Mouse (Mus musculus) heart, adult 2 months (tissue): ENCODE results near the gene Hif3a. TPM values are rescaled to one million over a fixed set of nuclear protein-coding genes. Genes with fewer than 3 reads are reported as not detected.

Source experiments
- DNase-seq, 2 experiments: peaks; one replicate each; pipeline ENCODE4 v3.0.0; 2021
- H3K27ac ChIP-seq: fragments of 200-600 bp; 2 replicates; pipeline ENCODE4 v1.8.1; 2022
- H3K27me3 ChIP-seq: fragments of 200-500 bp; 2 replicates; pipeline ENCODE4 v1.6.1; 2012; ENCODE audit warnings: mild to moderate bottlenecking, low read length, inconsistent platforms, mixed read lengths; ENCODE audit not compliant: control insufficient read depth, insufficient read depth
- H3K36me3 ChIP-seq: fragments of 200-500 bp; 2 replicates; pipeline ENCODE4 v1.6.1; 2012; ENCODE audit warnings: low read length, inconsistent platforms; ENCODE audit not compliant: control insufficient read depth, insufficient read depth
- H3K4me1 ChIP-seq: fragments of 200-500 bp; 2 replicates; pipeline ENCODE4 v1.6.1; 2011; ENCODE audit warnings: low read length; ENCODE audit not compliant: control insufficient read depth, insufficient read depth
- H3K4me3 ChIP-seq: fragments of 200-600 bp; 2 replicates; pipeline ENCODE4 v1.8.1; 2022
- H3K79me2 ChIP-seq: fragments of 200-500 bp; replicated peaks from 2 replicates; pipeline ENCODE4 v1.6.1; 2012; ENCODE audit warnings: mild to moderate bottlenecking, inconsistent platforms, low read length, moderate library complexity, mixed read lengths; ENCODE audit not compliant: control insufficient read depth, insufficient read depth
- H3K9ac ChIP-seq: fragments of 200-500 bp; 2 replicates; pipeline ENCODE4 v1.6.1; 2012; ENCODE audit warnings: low read depth, mild to moderate bottlenecking, control low read depth, inconsistent platforms, low read length, mixed read lengths
- CTCF ChIP-seq: fragments of 200-600 bp; IDR thresholded peaks from 2 replicates; pipeline ENCODE4 v1.8.1; 2022; ENCODE audit warnings: antibody characterized with exemption, mild to moderate bottlenecking, moderate library complexity
- EP300 ChIP-seq: fragments of 200-500 bp; IDR thresholded peaks from 2 replicates; pipeline ENCODE4 v1.6.1; 2011; ENCODE audit warnings: low read depth, low read length, control low read depth; ENCODE audit not compliant: insufficient read depth
- POLR2A ChIP-seq: fragments of 200-500 bp; IDR thresholded peaks from 2 replicates; pipeline ENCODE4 v1.6.1; 2011; ENCODE audit warnings: mild to moderate bottlenecking, low read depth, low read length, control low read depth; ENCODE audit not compliant: insufficient read depth
- WGBS: fragments of 180-500 bp; shearing (Covaris S2); methylation state at CpG from one replicate; pipeline ENCODE4 v1.1.7; 2018; 5-methylcytosine and 5-hydroxymethylcytosine counted together
- intact Hi-C: fragments of 180-260 bp; cut with DNase I; formaldehyde crosslinking; loops from one replicate; pipeline ENCODE4 v1.15.1; 2025
- polyA plus RNA-seq: library from polyadenylated mRNA; depleted of rRNA; stranded (reverse); fragments of >200 nt; gene quantifications from 2 replicates; pipeline ENCODE4 v1.2.3, GENCODE M21; 2012
- total RNA-seq, 2 experiments: library from RNA; stranded (reverse); gene quantifications; 2 replicates each; pipeline ENCODE4 v1.2.3; 2021

The Hif3a gene
- total and polyA plus RNA-seq, 3 experiments: 1.9 to 3.0 (median 2.5) TPM

DNA sequence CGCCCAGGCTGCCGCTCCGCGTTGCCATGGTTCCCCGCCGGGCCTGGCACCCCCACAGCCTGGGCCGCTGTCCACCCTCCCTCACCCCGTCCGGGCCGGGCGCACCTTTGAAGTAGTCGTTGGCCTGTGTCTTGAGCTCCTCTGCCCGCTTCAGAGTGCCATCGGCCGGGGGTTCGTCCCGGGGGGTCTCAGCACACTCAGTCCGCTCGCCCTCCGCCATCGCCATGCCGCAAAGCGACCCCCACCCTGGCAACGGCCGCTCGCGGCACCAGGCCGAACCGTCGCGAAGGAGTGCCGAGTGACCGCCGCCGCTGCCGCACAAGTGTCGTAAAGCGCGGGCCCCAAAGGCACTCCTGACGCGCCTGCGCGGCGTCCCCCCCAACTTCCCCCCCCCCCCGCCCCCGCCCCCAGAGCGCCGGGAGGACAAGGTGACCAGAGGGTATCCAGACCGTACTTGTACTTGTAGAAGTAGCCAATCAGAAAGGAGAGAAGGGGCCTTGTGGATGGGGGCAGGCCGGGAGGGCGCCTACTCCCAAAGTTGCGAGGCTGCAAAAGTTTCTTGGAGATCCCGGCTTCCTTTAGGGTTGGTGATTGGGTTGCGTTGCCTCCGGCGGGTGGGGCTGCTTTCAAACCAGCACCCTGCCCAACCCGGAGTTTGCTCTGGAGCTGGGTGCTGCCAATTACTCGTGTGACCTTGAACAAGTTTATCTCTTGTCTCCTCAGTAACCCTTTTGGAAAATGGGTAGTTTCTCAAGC, 34.5 kb downstream of the Hif3a start, which contains the start of gene Ppp5c:
TSS of gene Ppp5c (minus strand) at position 337 of the 756 bp plus-strand sequence.
- Histone ChIP-seq H3K4me3 (peak within 1 kb of the TSS; percentile 87), H3K9ac (peak within 1 kb of the TSS; percentile 98), H3K27me3 (no peaks in the 10 kb centered on the region), H3K36me3 (peaks cover 2% of the 10 kb centered on the region), H3K79me2 (peaks cover 7% of the 10 kb centered on the region; the same call in 1 of the 2 replicates), H3K27ac (peak within 1 kb of the TSS; percentile 97), H3K4me1 (peaks cover 38% of the 10 kb centered on the region)
- DNase-seq: peak; percentile 90 to 93
- under 1% methylated on average over 58 of the region's 58 CpGs for WGBS
- intact Hi-C loops: loop anchor here (2.0 kb wide), 3 partner anchors 23 to 29 kb away; no protein-coding TSS in a partner anchor
- TF ChIP-seq POLR2A (peak; percentile 62), EP300 (0 out of 2 replicates have a peak, but pooled peaks have one; percentile 21), CTCF (no peak)

DNA sequence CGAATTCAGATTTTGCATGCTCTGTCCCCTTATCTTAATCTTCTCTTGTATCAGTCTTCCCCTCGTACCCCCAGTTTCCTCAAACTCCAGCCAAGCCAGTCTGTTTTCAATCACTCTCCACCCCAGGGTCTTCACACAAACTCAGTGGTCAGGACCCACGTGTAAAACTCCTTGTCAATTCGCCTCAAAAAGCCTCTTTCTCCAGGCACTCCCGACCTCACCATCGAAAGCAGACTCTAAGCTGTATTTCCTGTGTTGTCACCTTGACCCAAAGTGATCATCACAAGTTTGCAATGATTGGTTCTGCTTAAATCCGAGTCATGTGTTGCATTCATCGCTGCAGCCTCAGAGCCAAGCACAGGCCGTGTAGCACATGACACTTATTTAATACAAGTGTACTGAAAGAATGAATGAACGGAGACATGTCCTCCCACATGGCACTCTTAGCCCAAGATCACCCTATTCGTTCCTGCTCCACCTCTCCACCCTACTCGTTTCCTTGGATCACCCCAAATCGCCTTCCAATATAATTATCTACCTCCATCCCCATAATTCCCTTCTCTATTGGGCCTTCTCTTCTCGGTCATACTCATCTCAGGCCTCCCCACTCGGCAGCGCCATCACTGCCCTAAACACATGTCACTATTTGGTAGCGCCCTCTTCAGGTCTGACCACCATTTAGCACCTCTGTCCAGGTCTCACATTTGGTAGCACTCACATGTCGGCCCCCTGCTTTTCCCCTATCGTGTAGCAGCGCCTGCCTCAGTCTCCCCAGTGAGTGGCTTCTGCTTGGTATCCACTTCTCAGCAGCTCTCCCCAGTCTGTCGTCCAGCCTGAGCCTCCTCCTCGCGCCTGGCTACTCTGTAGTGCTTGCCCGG, 35.3 kb downstream of the Hif3a start:
- no peak for DNase-seq
- H3K9ac ChIP-seq: peak overlapping the region; percentile 98
- H3K4me1 ChIP-seq: peaks cover 39% of the 10 kb centered on the region
- no peaks in the 10 kb centered on the region for H3K27me3 ChIP-seq
- H3K36me3 ChIP-seq: peaks cover 2% of the 10 kb centered on the region
- peak overlapping the region; percentile 87 for H3K4me3 ChIP-seq
- 2% methylated on average over 24 of the region's 24 CpGs for WGBS
- TF ChIP-seq EP300 (0 out of 2 replicates have a peak, but pooled peaks have one; percentile 9), POLR2A (no peak), CTCF (peak; percentile 64)
- intact Hi-C loops: loop anchor here (2.0 kb wide), 2 partner anchors 24 to 30 kb away; no protein-coding TSS in a partner anchor
- peaks cover 10% of the 10 kb centered on the region; the same call in 1 of the 2 replicates for H3K79me2 ChIP-seq
- peak overlapping the region; percentile 97 for H3K27ac ChIP-seq

GRCm38 (mm10) chr7:17025896-17026622, 36.2 kb downstream of the Hif3a start:
- peaks cover 2% of the 10 kb centered on the region for H3K36me3 ChIP-seq
- DNase-seq: no peak
- H3K79me2 ChIP-seq: peaks cover 12% of the 10 kb centered on the region; the same call in 1 of the 2 replicates
- H3K27me3 ChIP-seq: no peaks in the 10 kb centered on the region
- TF ChIP-seq POLR2A (no peak), EP300 (no peak), CTCF (no peak)
- H3K9ac ChIP-seq: peak overlapping the region; percentile 43
- intact Hi-C loops: loop anchor here (2.0 kb wide), 2 partner anchors 23 to 31 kb away; no protein-coding TSS in a partner anchor
- 40% methylated on average over 9 of the region's 9 CpGs for WGBS
- peaks cover 39% of the 10 kb centered on the region for H3K4me1 ChIP-seq
- no peak overlapping the region for H3K4me3 ChIP-seq
- no peak overlapping the region for H3K27ac ChIP-seq

DNA sequence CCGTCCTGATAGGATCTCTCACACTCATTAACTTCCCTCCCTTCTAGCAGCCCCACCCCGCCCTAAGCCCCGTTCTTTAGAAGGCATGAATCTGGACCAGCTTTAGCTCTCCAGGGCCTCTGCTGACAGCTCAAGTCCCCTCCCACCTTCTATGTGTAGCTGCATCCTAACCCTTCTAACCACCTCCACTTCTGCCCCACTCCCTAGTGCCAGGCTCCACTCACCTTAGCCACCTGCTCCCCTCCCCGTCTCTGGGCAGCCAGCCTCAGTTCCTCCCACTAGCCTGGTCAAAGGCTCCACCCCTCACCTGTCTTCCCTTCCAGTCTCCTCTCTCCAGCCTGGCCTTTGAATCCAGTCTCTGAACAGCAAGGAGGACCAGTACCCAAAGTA, 36.7 kb downstream of the Hif3a start:
- Histone ChIP-seq H3K4me3 (no peak overlapping the region), H3K27me3 (no peaks in the 10 kb centered on the region), H3K9ac (peak overlapping the region; percentile 43), H3K4me1 (peaks cover 39% of the 10 kb centered on the region), H3K79me2 (peaks cover 12% of the 10 kb centered on the region; the same call in 1 of the 2 replicates), H3K27ac (peak overlapping the region; percentile 71), H3K36me3 (peaks cover 2% of the 10 kb centered on the region)
- TF ChIP-seq CTCF (no peak), EP300 (no peak), POLR2A (no peak)
- DNase-seq: no peak
- intact Hi-C loops: no loop called here
- WGBS: 45% methylated on average over 4 of the region's 4 CpGs

DNA sequence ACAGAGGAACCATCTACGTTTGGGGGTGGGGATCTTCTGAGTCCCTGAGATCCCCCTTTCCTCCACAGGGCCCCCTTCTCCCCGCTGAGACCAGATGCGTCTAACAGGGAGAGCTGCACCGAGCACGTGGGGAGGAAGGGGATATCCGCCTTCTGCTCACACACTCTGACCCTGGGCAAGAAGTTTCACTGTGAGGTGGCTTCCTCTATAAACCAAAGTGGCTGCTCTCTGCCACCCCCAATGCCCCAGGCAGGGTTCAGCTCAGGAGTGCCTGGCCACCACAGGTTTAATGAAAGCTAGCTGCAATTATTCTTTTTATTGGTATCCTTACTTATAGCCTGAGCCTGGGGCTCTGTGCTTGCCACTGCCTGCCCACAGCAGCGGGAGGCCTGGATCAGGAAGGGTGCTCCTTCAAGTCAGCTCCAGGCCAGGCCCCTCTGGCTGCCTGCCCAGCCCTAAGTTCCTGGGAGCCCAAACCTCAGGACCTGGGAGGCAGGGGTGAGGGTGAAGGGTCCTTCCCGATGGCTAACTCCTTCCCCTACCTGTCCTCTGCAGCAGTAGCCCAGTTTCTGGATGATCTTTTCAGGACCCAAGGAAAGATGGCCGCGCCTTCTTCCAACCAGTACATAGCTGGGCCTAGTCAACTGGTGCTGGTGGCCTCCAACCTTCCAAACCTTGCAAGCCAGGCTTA, 37.3 kb downstream of the Hif3a start:
- Histone ChIP-seq H3K4me1 (peaks cover 39% of the 10 kb centered on the region), H3K27ac (peak overlapping the region; percentile 71), H3K9ac (peak overlapping the region; percentile 43), H3K79me2 (peaks cover 12% of the 10 kb centered on the region; the same call in 1 of the 2 replicates), H3K4me3 (no peak overlapping the region), H3K27me3 (no peaks in the 10 kb centered on the region), H3K36me3 (peaks cover 2% of the 10 kb centered on the region)
- no peak for TF ChIP-seq POLR2A
- no peak for TF ChIP-seq CTCF
- no peak for TF ChIP-seq EP300
- peak; percentile 52 to 58 for DNase-seq
- WGBS: 37% methylated on average over 10 of the region's 10 CpGs
- intact Hi-C loops: no loop called here
